Mouse (Mus musculus) gastrocnemius, postnatal 4 days (tissue): ENCODE data around the gene Tcl1b3. TPM values are rescaled to one million over a fixed set of nuclear protein-coding genes. Genes with fewer than 3 reads are reported as not detected.
"Not testable (repeated sequence)": the region's sequence is repeated elsewhere in the genome, so short reads cannot be mapped to it uniquely, and the experiment has no call there.

Experiments
- DNase-seq, 2 experiments: peaks; one replicate each; pipeline ENCODE4 v3.0.0; 2021 to 2022; ENCODE audit warnings: low spot score in 2 of 2, mixed read lengths in 2 of 2
- long read RNA-seq, 2 experiments: library from polyadenylated mRNA; stranded (forward); transcript quantifications; one replicate each; pipeline ENCODE4 v2.0.0; 2021
- total RNA-seq, 2 experiments: library from RNA; stranded (reverse); gene quantifications; 2 replicates each; pipeline ENCODE4 v1.2.3; 2021

Tcl1b3 gene
- total RNA-seq, result not detected
- long read RNA-seq, experiment 1, result 0 reads
- long read RNA-seq, experiment 2, result 0 reads

DNA sequence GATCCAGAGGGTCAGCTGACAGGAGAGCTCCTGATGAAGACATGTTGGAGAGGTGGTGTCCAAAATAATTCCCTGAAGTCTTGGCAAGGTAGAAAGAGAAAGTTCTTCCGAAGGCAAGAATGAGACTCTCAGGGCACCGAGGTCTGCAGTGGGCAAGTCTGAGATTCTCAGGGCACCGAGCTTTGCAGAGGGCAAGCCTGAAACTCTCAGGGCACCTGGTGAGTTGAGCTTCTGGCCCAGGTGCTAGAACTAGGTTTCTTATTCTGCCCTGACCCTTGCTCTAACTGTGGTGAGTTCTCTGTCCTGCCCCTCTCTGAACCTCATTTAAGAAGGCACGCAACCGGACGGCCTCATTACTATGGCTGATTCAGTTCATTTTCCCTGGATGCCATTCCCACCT, at the start of gene Tcl1b3:
TSS of gene Tcl1b3 (plus strand) at position 301 of the 400 bp plus-strand sequence.
- not testable (repeated sequence) for DNase-seq

DNA sequence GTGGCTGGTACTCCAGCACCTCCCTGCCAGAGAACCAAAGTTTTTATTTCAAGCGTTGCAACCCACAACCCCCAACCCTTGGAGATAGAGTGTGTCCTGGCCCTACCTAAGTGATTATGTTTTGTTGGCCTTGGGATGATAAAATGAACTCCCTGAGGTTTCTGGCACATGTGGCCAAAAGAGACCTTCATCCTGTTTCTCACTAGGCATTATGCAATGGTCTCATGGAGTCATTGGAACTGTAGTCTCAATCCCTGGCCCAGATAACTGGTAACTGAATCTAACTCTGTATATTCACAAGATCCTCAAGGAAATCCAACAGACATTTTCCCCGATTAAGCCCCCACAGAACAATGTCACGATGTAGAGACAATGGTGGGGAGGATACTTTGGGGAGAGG, 47.7 kb upstream of the Tcl1b3 start:
- no peak for DNase-seq

DNA sequence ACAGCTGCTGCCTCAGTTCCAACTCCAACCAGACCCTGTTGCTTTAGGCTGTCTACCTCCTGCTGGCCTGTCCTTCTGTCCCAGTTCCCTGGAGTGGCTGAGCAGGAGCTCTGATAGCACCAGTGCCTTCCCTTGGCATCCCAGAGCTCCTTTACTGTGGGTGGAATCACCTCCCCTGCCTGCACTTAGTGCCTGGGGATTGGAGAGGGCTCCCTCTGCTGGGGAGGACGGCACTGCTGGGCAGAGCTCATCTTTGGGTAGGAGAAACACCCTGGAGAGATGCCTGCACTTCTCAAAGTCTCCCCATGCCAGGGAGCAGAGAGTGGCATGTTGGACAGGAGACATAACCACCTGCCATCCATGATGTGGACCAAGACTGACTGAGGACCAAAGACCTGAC, 45.9 kb upstream of the Tcl1b3 start:
- DNase-seq, result not testable (repeated sequence)

GRCm38 (mm10) chr12:105145714-105146113, 45.1 kb upstream of the Tcl1b3 start, which contains the start of gene Tcl1b2:
TSS of gene Tcl1b2 (plus strand) at chr12:105146014.
- DNase-seq, result no peak

DNA sequence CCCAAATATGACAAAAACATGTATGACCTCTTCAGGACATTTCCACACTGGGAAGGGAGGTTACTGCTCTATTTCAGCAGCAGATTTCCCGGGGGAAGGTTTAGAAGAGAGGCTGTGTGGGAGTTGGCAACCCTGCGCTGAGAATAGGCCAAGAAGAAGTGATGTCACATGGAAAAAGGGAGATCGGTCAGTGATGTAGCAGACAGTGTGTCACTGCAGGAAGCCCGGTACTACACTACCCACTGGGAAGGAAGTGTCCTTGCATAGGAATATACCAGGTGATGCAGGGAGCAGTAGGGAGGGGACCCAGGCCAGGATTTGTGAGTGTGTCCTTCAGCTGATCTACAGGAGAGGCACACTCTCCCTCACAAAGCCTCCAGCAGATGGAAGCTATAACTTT, 35.6 kb upstream of the Tcl1b3 start:
- not testable (repeated sequence) for DNase-seq

DNA sequence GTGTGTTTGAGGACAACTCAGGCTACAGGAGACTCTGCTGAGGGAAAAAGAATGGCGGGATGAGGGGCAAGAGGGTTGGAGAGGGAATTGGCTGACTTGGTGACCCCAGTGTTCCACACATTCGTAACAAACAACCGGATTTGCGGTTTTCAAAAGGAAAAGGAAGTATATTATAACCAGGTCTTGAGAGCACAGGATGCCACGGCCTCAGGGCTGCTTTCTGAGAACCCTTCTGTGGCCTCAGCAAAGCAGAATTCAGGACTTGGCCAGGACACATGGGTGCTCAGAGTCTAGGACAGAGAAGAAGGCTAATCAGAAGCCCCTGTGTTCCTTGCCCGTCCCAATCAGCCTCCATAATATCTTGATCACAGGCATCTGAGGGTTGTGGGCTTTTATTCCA, 32.0 kb upstream of the Tcl1b3 start:
- no peak for DNase-seq

DNA sequence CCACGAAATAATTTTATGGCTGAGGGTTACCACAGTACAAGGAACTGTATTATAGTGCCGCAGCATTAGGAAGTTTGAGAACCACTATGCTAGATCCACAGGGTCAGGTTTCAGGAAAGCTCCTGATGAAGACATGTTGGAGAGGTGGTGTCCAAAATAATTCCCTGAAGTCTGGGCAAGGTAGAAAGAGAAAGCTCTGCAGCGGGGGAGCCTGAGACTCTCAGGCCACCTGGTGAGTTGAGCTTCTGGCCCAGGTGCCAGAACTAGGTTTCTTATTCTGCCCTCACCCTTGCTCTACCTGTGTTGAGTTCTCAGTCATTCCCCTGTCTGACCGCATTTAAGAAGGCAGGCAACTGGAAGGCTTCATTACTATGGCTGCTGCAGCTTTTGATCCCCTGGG, 31.5 kb upstream of the Tcl1b3 start, which contains the start of gene Tcl1b1:
TSS of gene Tcl1b1 (plus strand) at position 301 of the 400 bp plus-strand sequence.
- no peak for DNase-seq

DNA sequence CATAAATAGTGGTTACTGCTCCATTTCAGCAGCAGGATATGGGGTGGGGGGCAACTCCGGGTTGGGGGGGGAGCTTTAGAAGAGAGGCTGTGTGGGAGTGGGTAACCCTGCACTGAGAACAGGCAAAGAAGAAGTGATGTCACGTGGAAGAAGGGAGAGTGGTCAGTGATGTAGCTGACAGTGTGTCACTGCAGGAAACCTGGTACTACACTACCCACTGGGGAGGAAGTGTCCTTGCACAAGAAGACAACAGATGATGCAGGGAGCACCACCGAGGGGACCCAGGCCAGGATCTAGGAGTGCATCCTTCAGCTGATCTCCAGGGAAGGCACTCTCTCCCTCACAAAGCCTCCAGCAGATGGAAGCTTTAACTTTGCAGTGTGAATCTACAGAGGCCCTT, 24.1 kb upstream of the Tcl1b3 start:
- no peak for DNase-seq

GRCm38 (mm10) chr12:105173366-105173765, 17.5 kb upstream of the Tcl1b3 start:
- no peak for DNase-seq

DNA sequence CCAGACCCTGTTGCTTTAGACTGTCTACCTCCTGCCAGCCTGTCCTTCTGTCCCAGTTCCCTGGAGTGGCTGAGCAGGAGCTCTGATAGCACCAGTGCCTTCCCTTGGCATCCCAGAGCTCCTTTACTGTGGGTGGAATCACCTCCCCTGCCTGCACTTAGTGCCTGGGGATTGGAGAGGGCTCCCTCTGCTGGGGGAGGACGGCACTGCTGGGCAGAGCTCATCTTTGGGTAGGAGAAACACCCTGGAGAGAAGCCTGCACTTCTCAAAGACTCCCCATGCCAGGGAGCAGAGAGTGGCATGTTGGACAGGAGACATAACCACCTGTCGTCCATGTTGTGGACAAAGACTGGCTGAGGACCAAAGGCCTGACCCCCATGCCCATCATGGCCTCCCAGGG, 16.5 kb upstream of the Tcl1b3 start:
- peak; percentile 25 to 27 for DNase-seq

- not testable (repeated sequence) for DNase-seq
Measured at GRCm38 (mm10) chr12:105176044-105176443, 14.8 kb upstream of the Tcl1b3 start, which contains the start of gene Tcl1b5. TSS of gene Tcl1b5 (plus strand) at chr12:105176344.

DNA sequence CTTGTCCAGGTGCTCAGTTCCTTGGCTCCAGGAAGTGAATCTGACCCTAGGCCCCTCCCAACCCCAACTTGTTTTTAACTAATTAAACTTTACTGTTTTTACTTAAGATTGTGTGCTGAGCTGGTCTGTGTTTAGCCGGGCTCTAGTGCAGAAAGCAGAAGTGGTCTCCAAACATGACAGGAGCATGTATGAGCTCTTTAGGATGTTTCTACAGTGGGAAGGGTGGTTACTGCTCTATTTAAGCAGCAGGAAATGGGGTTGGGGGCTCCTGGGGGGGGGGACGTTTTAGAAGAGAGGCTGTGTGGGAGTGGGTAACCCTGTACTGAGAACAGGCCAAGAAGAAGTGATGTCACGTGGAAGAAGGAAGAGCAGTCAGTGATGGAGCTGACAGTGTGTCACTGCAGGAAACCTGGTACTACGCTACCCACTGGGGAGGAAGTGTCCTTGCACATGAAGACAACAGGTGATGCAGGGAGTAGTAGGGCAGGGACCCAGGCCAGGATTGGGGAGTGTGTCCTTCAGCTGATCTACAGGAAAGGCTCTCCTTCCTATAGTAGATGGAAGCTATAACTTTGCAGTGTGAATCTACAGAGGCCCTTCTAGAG, 9.7 kb upstream of the Tcl1b3 start:
- not testable (repeated sequence) for DNase-seq

DNA sequence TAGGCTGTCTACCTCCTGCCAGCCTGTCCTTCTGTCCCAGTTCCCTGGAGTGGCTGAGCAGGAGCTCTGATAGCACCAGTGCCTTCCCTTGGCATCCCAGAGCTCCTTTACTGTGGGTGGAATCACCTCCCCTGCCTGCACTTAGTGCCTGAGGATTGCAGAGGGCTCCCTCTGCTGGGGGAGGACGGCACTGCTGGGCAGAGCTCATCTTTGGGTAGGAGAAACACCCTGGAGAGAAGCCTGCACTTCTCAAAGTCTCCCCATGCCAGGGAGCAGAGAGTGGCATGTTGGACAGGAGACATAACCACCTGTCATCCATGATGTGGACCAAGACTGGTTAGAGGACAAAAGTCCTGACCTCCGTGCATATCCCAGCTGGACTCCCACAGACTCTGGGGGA, 1.9 kb upstream of the Tcl1b3 start:
- DNase-seq, result not testable (repeated sequence)

- not testable (repeated sequence) for DNase-seq
Measured at GRCm38 (mm10) chr12:105199684-105200497, 9.0 kb downstream of the Tcl1b3 start.

DNA sequence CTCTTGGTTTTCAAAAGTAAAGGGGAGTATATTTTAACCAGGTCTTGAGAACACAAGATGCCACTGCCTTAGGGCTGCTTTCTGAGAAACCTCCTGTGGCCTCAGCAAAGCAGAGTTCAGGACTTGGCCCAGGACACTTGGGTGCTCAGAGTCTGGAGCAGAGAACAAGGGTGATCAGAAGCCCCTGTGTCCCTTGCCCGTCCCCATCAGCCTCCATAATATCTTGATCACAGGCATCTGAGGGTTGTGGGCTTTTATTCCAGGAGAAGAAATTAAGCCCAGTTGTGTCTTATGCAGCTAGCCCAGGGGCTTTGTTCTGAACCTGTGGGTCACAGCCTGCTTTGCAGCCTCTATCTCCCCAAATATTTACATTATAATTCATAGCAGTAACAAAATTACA, 10.8 kb downstream of the Tcl1b3 start, which contains the start of gene Tcl1b4:
TSS of gene Tcl1b4 (plus strand) at position 301 of the 400 bp plus-strand sequence.
- DNase-seq, result not testable (repeated sequence)

DNA sequence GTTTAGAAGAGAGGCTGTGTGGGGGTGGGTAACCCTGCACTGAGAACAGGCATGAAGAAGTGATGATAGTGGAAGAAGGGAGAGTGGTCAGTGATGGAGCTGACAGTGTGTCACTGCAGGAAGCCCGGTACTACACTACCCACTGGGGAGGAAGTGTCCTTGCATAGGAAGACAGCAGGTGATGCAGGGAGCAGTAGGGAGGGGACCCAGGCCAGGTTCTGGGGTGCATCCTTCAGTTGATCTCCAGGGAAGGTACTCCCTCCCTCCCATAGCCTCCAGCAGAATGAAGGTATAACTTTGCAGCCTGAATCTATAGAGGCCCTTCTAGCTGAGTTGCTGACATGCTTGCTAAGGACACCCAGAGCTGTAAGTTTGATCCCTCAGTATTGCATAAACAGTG, 16.2 kb downstream of the Tcl1b3 start:
- DNase-seq, result no peak

- no peak for DNase-seq
Measured at GRCm38 (mm10) chr12:105208441-105208840, 17.6 kb downstream of the Tcl1b3 start.

DNA sequence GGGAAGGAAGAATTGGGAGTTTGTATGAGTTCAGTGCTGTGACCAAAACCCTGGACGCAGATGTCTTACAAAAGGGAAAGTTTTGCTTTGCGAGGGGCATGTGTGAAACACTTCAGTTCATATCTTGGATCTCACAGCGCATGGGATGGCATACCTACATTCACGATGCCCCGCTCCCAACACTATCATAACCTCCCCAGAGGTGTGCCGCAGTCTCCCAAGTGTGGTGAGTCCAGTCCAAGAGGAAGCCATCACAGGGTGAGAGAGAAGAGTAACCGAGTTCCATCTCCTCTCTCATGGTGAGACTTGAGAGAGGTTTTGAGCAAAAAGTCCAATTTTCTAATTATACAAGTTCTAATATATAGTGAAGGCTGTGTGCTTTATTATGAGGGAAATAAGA, 18.4 kb downstream of the Tcl1b3 start:
- DNase-seq, result no peak

GRCm38 (mm10) chr12:105217101-105217760, 26.4 kb downstream of the Tcl1b3 start:
- no peak for DNase-seq

- DNase-seq, result no peak
Measured at GRCm38 (mm10) chr12:105222601-105223319, 31.9 kb downstream of the Tcl1b3 start, which contains the start of gene Tcl1. TSS of gene Tcl1 (minus strand) at chr12:105222793.
